Mouse (Mus musculus): ENCODE measurements around the gene Brsk1.

- TF ChIP-seq CTCF (IDR thresholded peaks at IDR 0.05; ENCODE audit: insufficient read depth, low read length) (no peak), POLR2A (IDR thresholded peaks at IDR 0.05; ENCODE audit: borderline replicate concordance, extremely low read depth, low read depth, low read length) (no peak)
These were observed 49.2 kb upstream of the Brsk1 start for GRCm38 (mm10) chr7:4641155-4641554.

Measured in lung, adult 2 months (tissue).